Mouse (Mus musculus) liver, postnatal 0 days (tissue): ENCODE data around the gene Gm17545.

Experiments
- CTCF ChIP-seq: sonication (generic); IDR thresholded peaks from 2 replicates; pipeline ENCODE4 v1.5.1; 2016; ENCODE audit warnings: antibody characterized with exemption, low read depth
- EP300 ChIP-seq: IDR thresholded peaks from 2 replicates; pipeline ENCODE4 v1.6.1; 2016; ENCODE audit warnings: antibody characterized with exemption, low read depth, mild to moderate bottlenecking

GRCm38 (mm10) chr9:22453501-22453924 lies 577 bp upstream of the Gm17545 start:
- TF ChIP-seq CTCF (no peak), EP300 (peak; percentile 95)
